8 mouse cellular contexts compared by ENCODE assay signal in the genomic region with DNA sequence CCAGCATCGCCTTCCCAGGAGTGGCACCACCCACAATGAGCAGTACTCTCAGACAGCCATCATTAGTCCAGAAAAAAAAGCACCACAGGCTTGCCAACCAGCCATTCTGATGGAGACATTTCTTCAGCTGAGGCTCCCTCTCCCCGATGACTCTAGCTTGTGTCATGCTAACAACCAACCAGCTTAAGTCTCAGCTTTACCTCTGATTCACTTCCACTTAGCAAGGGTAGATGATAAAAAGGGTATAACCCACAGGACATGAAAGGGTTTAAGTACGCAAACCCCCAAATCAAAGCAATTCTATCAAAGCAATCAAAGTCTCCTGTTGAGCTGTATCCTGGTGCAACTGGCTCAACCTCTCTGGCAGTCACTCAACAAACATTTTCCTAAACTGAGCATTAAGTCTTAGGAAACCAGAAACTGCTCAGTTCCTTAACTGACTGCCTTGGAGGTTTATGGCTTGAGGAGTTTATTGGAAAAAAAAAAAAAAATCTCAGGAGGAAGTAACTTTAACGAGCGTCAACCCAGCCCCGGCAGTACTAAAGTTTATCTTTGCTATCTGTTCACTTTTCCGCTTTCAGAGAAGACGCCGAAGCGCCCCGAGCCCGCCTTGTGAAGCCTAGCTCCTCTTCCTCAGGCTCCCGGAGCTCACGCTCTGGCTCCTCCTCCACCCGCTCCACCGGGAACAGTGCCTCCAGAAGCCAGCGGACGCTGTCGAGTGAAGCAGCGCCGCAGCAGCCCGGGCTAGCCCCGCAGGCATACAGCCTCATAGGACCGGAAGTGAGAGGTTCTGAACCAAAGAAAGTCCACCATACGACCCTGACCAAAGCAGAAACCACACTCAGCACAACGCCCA. TPM values are rescaled to one million over a fixed set of nuclear protein-coding genes. Genes with fewer than 3 reads are reported as not detected.
DNase-seq lines count a peak whose midpoint lies in the region; ATAC-seq lines count a peak whose summit lies in the region.

No protein-coding gene starts in this region.

- WGBS in hindbrain, embryonic 15.5 days = 46% methylated on average over 26 of the region's 26 CpGs
- 9% methylated on average over 26 of the region's 26 CpGs for WGBS in liver, embryonic 12.5 days (ENCODE audit: insufficient replicate concordance)

- no peak overlapping the region for H3K9ac ChIP-seq in hindbrain, embryonic 15.5 days
- H3K9ac ChIP-seq in liver, embryonic 12.5 days = no peak overlapping the region

- no peak; the same call in 1 of the 2 replicates for ATAC-seq in hindbrain, embryonic 15.5 days (ENCODE audit: low FRiP score, low read depth)
- ATAC-seq in liver, embryonic 12.5 days = no peak

- 0 out of 2 replicates have a peak, but pooled peaks cover 4% of the 10 kb centered on the region for H3K36me3 ChIP-seq in hindbrain, embryonic 15.5 days
- no peaks in the 10 kb centered on the region for H3K36me3 ChIP-seq in liver, embryonic 12.5 days

- DNase-seq in urinary bladder, adult 2 months (ENCODE audit: low spot score) = peak; percentile 51
- DNase-seq in urinary bladder, postnatal 4 days (ENCODE audit: low spot score in 2 of 2) = no peak
- peak; percentile 48 for DNase-seq in gastrocnemius, adult 18-20 months (ENCODE audit: low spot score)
- peak; percentile 82 for DNase-seq in naive thymus-derived CD4-positive, alpha-beta T cell, adult 2 months (ENCODE audit: low read depth)
- no peak for DNase-seq in ovary, adult 18-20 months (ENCODE audit: low spot score)
- DNase-seq in cerebellum, adult 18-20 months = no peak

- no peak overlapping the region for H3K4me3 ChIP-seq in hindbrain, embryonic 15.5 days
- H3K4me3 ChIP-seq in liver, embryonic 12.5 days = peak overlapping the region; percentile 36

- no peaks in the 10 kb centered on the region for H3K27me3 ChIP-seq in hindbrain, embryonic 15.5 days
- peaks cover 34% of the 10 kb centered on the region for H3K27me3 ChIP-seq in liver, embryonic 12.5 days (replicated peaks)

- H3K4me2 ChIP-seq in hindbrain, embryonic 15.5 days = peak overlapping the region; percentile 21; the same call in 1 of the 2 replicates
- peak overlapping the region; percentile 60 for H3K4me2 ChIP-seq in liver, embryonic 12.5 days

- H3K27ac ChIP-seq in hindbrain, embryonic 15.5 days (replicated peaks) = no peak overlapping the region
- peak overlapping the region; percentile 45; the same call in 1 of the 2 replicates for H3K27ac ChIP-seq in liver, embryonic 12.5 days

- H3K4me1 ChIP-seq in hindbrain, embryonic 15.5 days (replicated peaks) = peaks cover 22% of the 10 kb centered on the region
- H3K4me1 ChIP-seq in liver, embryonic 12.5 days = peaks cover 17% of the 10 kb centered on the region

- H3K9me3 ChIP-seq in hindbrain, embryonic 15.5 days = no peaks in the 10 kb centered on the region
- H3K9me3 ChIP-seq in liver, embryonic 12.5 days (replicated peaks) = no peaks in the 10 kb centered on the region

RNA-seq across cellular contexts. Expression of gene Hspa8, which starts 18.8 kb away (rescaled TPM):
- polyA plus RNA-seq in urinary bladder, adult 2 months (2012; rRNA removed) = 1,107 and 1,301 TPM in 2 replicates
- total RNA-seq in gastrocnemius, adult 18-20 months (2021) = 1,000 to 10,000 TPM in 1 of 2 experiments, 100 to 1,000 TPM in 1; 992 to 1,504 TPM
- polyA plus RNA-seq in hindbrain, embryonic 15.5 days (2015; fragmentation: Nextera tagmentation; extraction: Ambion mirVana) = 3,140 and 3,153 TPM in 2 replicates
- 2,428 and 2,723 TPM in 2 replicates for polyA plus RNA-seq in liver, embryonic 12.5 days (2016; fragmentation: Nextera tagmentation; extraction: Ambion mirVana)

Comparison
In these comparisons a context has a peak if more than half of its experiments do, and no peak if none do; other contexts are left out.
1. DNase-seq: peak in urinary bladder, adult 2 months (single experiment), gastrocnemius, adult 18-20 months (single experiment) and naive thymus-derived CD4-positive, alpha-beta T cell, adult 2 months (single experiment); none in urinary bladder, postnatal 4 days (0 of 2), ovary, adult 18-20 months (single experiment) and cerebellum, adult 18-20 months (0 of 2).